16 mouse cellular contexts compared by ENCODE assay signal in the genomic region with DNA sequence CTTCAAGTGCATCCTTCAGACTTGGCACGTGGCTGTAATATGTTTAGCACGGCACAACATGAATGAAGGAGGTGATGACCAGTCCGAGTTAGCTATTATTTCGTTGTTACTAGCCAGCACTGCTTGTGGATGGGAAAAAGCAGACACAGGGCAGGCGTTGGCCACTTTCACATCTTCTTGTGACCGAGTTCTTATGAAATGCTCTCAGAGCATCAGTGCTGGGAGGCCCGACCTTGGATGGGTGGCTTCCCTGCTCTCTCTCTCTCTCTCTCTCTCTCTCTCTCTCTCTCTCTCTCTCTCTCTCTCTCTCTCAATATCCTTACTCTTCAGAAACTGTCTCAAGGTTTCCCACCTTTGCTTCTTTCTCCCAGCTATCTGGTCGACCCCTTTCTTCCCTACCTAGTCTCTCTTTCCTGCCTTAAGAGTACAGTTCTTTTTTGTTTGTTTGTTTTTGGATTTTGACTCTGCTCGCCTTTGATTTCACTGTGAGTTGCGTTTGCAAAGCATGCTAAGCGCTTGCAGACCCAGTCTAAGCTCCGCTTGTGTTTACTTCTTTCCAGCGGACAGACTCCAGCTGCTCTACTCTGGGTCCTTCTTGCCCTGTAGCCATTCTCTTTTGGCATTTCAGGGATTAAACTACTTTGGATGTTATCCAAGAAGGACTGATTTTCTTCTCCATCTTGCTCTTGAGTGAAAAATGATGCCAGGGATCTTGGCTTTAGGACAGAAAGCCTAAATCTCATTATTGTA.
DNase-seq lines count a peak whose midpoint lies in the region; ATAC-seq and TF ChIP-seq lines count a peak whose summit lies in the region.
"Had no signal": no experiment of that assay in that cellular context is flagged by ENCODE, and none has a peak within 500 bp of the region (broad histone marks: within the 10 kb centered on the region; RNA-seq: fewer than 3 reads in every experiment).

No protein-coding gene starts in this region.

- no peaks in the 10 kb centered on the region for H3K36me3 ChIP-seq in kidney, postnatal 0 days (ENCODE audit: insufficient read depth, low read length)
- no peaks in the 10 kb centered on the region for H3K36me3 ChIP-seq in kidney, adult 2 months (ENCODE audit: control insufficient read depth, insufficient read depth, low read length)
- no peaks in the 10 kb centered on the region for H3K36me3 ChIP-seq in midbrain, embryonic 14.5 days (ENCODE audit: control insufficient read depth, insufficient read depth, low read length)
- no peaks in the 10 kb centered on the region for H3K36me3 ChIP-seq in midbrain, embryonic 15.5 days (replicated peaks)
- H3K36me3 ChIP-seq: midbrain, embryonic 13.5 days had no signal

- TF ChIP-seq POLR2A in kidney, adult 2 months (IDR thresholded peaks at IDR 0.05; ENCODE audit: low read depth, low read length) = no peak

- H3K27me3 ChIP-seq in kidney, postnatal 0 days (ENCODE audit: insufficient read depth, low read length) = no peaks in the 10 kb centered on the region
- no peaks in the 10 kb centered on the region for H3K27me3 ChIP-seq in kidney, adult 2 months (replicated peaks; ENCODE audit: control insufficient read depth, insufficient read depth, low read length)
- no peaks in the 10 kb centered on the region for H3K27me3 ChIP-seq in midbrain, embryonic 14.5 days (ENCODE audit: control insufficient read depth, insufficient read depth, low read length)
- H3K27me3 ChIP-seq in midbrain, embryonic 15.5 days (replicated peaks) = no peaks in the 10 kb centered on the region
- H3K27me3 ChIP-seq: forebrain, embryonic 13.5 days; midbrain, embryonic 13.5 days had no signal

- no peak for ATAC-seq in kidney, postnatal 0 days (replicated peaks; ENCODE audit: low FRiP score, low read depth)
- no peak for ATAC-seq in midbrain, embryonic 14.5 days (ENCODE audit: low FRiP score, low TSS enrichment)
- no peak for ATAC-seq in midbrain, embryonic 15.5 days (replicated peaks)
- ATAC-seq: forebrain, embryonic 13.5 days; hindbrain, postnatal 0 days; midbrain, embryonic 13.5 days had no signal

- DNase-seq in kidney, postnatal 0 days (ENCODE audit: low spot score) = peak; percentile 68
- no peak for DNase-seq in kidney, adult 2 months
- DNase-seq in midbrain, embryonic 14.5 days = peak; percentile 11
- DNase-seq in lung, postnatal 36 days = peak; percentile 14
- no peak for DNase-seq in cerebellum, postnatal 10 days
- DNase-seq in cerebellum, postnatal 14 days = no peak
- DNase-seq: adrenal gland, postnatal 36 days; cerebellum, adult 2 months; heart, postnatal 4 days; thymus, adult 2 months had no signal

- no peak overlapping the region for H3K9ac ChIP-seq in kidney, postnatal 0 days (ENCODE audit: low read depth, low read length)
- no peak overlapping the region for H3K9ac ChIP-seq in midbrain, embryonic 14.5 days (replicated peaks; ENCODE audit: low read length)
- H3K9ac ChIP-seq in midbrain, embryonic 15.5 days = no peak overlapping the region
- H3K9ac ChIP-seq: forebrain, embryonic 13.5 days; midbrain, embryonic 13.5 days had no signal

- no peaks in the 10 kb centered on the region for H3K4me1 ChIP-seq in kidney, postnatal 0 days (replicated peaks; ENCODE audit: insufficient read depth, low read length)
- H3K4me1 ChIP-seq in kidney, adult 2 months (ENCODE audit: control insufficient read depth, insufficient read depth, low read length) = no peaks in the 10 kb centered on the region
- H3K4me1 ChIP-seq in midbrain, embryonic 14.5 days (ENCODE audit: control insufficient read depth, insufficient read depth, low read length) = no peaks in the 10 kb centered on the region
- H3K4me1 ChIP-seq in midbrain, embryonic 15.5 days = no peaks in the 10 kb centered on the region
- H3K4me1 ChIP-seq: forebrain, embryonic 13.5 days; midbrain, embryonic 13.5 days had no signal

- 69% methylated on average over 13 of the region's 13 CpGs for WGBS in kidney, postnatal 0 days
- WGBS in kidney, adult 2 months = 81% methylated on average over 13 of the region's 13 CpGs
- 90% methylated on average over 13 of the region's 13 CpGs for WGBS in midbrain, embryonic 14.5 days
- whole genome bisulfite sequencing in midbrain, embryonic 15.5 days = 84% methylated on average over 13 of the region's 13 CpGs

- H3K27ac ChIP-seq in kidney, postnatal 0 days = peak overlapping the region; percentile 50; the same call in 1 of the 2 replicates
- no peak overlapping the region for H3K27ac ChIP-seq in kidney, adult 2 months (ENCODE audit: insufficient read depth, low read depth, low read length)
- H3K27ac ChIP-seq in midbrain, embryonic 14.5 days (replicated peaks; ENCODE audit: low read depth, low read length) = no peak overlapping the region
- no peak overlapping the region for H3K27ac ChIP-seq in midbrain, embryonic 15.5 days
- H3K27ac ChIP-seq: forebrain, embryonic 13.5 days; hindbrain, postnatal 0 days; layer of hippocampus, adult 2 months; midbrain, embryonic 13.5 days had no signal

- TF ChIP-seq CTCF in kidney, postnatal 0 days (IDR thresholded peaks at IDR 0.05; ENCODE audit: low read depth) = no peak
- TF ChIP-seq CTCF in kidney, adult 2 months (conservative IDR thresholded peaks at IDR 0.05; ENCODE audit: insufficient read depth, insufficient read length, low read depth, low read length) = no peak

- no peak overlapping the region for H3K4me3 ChIP-seq in kidney, postnatal 0 days (replicated peaks; ENCODE audit: low read depth, low read length)
- no peak overlapping the region for H3K4me3 ChIP-seq in kidney, adult 2 months (ENCODE audit: insufficient read depth, low read depth, low read length)
- no peak overlapping the region for H3K4me3 ChIP-seq in midbrain, embryonic 14.5 days (replicated peaks; ENCODE audit: low read depth, low read length)
- no peak overlapping the region for H3K4me3 ChIP-seq in midbrain, embryonic 15.5 days
- H3K4me3 ChIP-seq: forebrain, embryonic 13.5 days; layer of hippocampus, adult 2 months; midbrain, embryonic 13.5 days had no signal

- no peaks in the 10 kb centered on the region for H3K9me3 ChIP-seq in kidney, postnatal 0 days (replicated peaks; ENCODE audit: low read length)
- H3K9me3 ChIP-seq in midbrain, embryonic 14.5 days (ENCODE audit: control insufficient read depth, low read length) = no peaks in the 10 kb centered on the region
- H3K9me3 ChIP-seq in midbrain, embryonic 15.5 days = no peaks in the 10 kb centered on the region
- H3K9me3 ChIP-seq: midbrain, embryonic 13.5 days had no signal

- no peak overlapping the region for H3K4me2 ChIP-seq in kidney, postnatal 0 days (ENCODE audit: low read length)
- H3K4me2 ChIP-seq in midbrain, embryonic 14.5 days (ENCODE audit: low read length) = no peak overlapping the region
- H3K4me2 ChIP-seq in midbrain, embryonic 15.5 days = no peak overlapping the region
- H3K4me2 ChIP-seq: forebrain, embryonic 13.5 days; liver, embryonic 11.5 days; midbrain, embryonic 13.5 days had no signal

Comparison
In these comparisons a context has a peak if more than half of its experiments do, and no peak if none do; other contexts are left out.
1. DNase-seq: peak in kidney, postnatal 0 days (single experiment), midbrain, embryonic 14.5 days (single experiment) and lung, postnatal 36 days (single experiment); none in kidney, adult 2 months (single experiment), cerebellum, postnatal 10 days (0 of 2) and cerebellum, postnatal 14 days (0 of 2).